Mouse (Mus musculus): ENCODE data around the gene Mrps10. TPM values are rescaled to one million over a fixed set of nuclear protein-coding genes. Genes with fewer than 3 reads are reported as not detected.

The Mrps10 gene
- polyA plus RNA-seq, 1 experiment from 2014 or later: 73.4 TPM

GRCm38 (mm10) chr17:47333409-47333808 lies 35.3 kb upstream of the Mrps10 start:
- H3K4me2 ChIP-seq (replicated peaks): no peak overlapping the region
- ATAC-seq (ENCODE audit: low FRiP score, low read depth): no peak; the same call in 1 of the 2 replicates
- H3K36me3 ChIP-seq: peaks cover 42% of the 10 kb centered on the region
- no peak overlapping the region for H3K9ac ChIP-seq (replicated peaks)
- no peak overlapping the region for H3K27ac ChIP-seq (replicated peaks)
- H3K4me3 ChIP-seq: no peak overlapping the region
- peaks cover 5% of the 10 kb centered on the region; the same call in 1 of the 2 replicates for H3K4me1 ChIP-seq
- no peaks in the 10 kb centered on the region for H3K27me3 ChIP-seq
- WGBS: 15% methylated on average over 2 of the region's 2 CpGs
- no peaks in the 10 kb centered on the region for H3K9me3 ChIP-seq

GRCm38 (mm10) chr17:47343121-47343520 lies 25.6 kb upstream of the Mrps10 start:
- no peak overlapping the region for H3K4me2 ChIP-seq (replicated peaks)
- no peak overlapping the region for H3K9ac ChIP-seq (replicated peaks)
- 80% methylated on average over 2 of the region's 2 CpGs for WGBS
- no peak for ATAC-seq (ENCODE audit: low FRiP score, low read depth)
- H3K4me3 ChIP-seq: no peak overlapping the region
- no peak overlapping the region for H3K27ac ChIP-seq (replicated peaks)
- no peaks in the 10 kb centered on the region for H3K4me1 ChIP-seq
- no peaks in the 10 kb centered on the region for H3K27me3 ChIP-seq
- H3K9me3 ChIP-seq: 0 out of 2 replicates have a peak, but pooled peaks cover 7% of the 10 kb centered on the region
- H3K36me3 ChIP-seq: peaks cover 93% of the 10 kb centered on the region

DNA sequence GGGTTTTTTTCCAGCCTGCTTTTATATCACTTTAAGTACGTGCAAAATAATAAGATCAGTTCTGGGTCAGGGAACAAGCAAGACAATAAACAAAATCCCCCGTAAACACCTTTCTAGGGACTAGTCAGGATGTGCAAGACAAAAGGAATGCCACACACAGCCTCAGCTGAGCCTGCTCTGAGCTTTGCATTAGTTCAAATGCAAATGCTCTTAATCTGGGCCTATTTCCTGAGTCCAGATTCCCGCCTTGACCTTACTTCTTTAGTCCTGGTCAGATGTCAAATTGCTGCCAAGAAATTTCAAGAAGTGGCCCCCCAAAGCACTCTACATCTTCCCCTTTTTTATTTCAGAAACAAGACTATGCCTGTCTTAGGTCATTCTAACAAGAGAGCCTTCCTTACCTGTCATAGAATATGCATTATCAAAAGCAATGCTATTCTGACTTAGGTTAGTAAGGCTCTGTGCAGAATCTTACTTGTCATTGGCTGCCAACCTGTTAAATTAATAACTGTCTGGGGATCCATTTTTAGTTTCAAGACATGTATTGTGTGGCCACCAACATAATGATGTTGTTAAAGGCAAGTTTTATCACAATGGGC lies 18.9 kb upstream of the Mrps10 start:
- Histone ChIP-seq H3K4me3 (no peak overlapping the region), H3K36me3 (peaks cover 96% of the 10 kb centered on the region), H3K27me3 (no peaks in the 10 kb centered on the region), H3K27ac (replicated peaks) (no peak overlapping the region), H3K4me2 (replicated peaks) (no peak overlapping the region), H3K9ac (replicated peaks) (no peak overlapping the region), H3K4me1 (no peaks in the 10 kb centered on the region), H3K9me3 (peaks cover 33% of the 10 kb centered on the region)
- no peak for ATAC-seq (ENCODE audit: low FRiP score, low read depth)
- WGBS: 74% methylated on average over 3 of the region's 3 CpGs

DNA sequence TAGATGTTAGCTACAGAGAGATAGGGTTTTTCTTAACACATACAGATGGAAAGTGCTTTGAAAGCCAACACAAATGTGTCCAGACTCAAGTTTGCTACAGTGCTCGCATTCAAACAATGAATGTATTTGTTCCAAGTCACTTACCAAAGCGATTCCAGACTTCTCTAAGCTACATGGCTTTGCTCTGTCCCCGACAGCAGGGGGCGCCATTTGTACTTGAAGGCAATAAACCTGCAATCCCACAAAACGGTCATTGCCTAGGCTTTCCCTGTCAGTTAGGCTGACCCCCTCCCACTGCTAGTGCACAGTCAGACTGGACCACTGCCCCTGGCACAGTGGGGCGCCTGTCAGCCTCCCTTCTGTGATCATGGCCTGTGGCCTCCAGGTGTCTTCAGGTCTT lies 8.7 kb upstream of the Mrps10 start:
- ATAC-seq (ENCODE audit: low FRiP score, low read depth): no peak
- Histone ChIP-seq H3K4me3 (no peak overlapping the region), H3K9me3 (no peaks in the 10 kb centered on the region), H3K9ac (replicated peaks) (no peak overlapping the region), H3K4me2 (replicated peaks) (no peak overlapping the region), H3K4me1 (no peaks in the 10 kb centered on the region), H3K36me3 (peaks cover 48% of the 10 kb centered on the region), H3K27ac (replicated peaks) (no peak overlapping the region), H3K27me3 (peaks cover 6% of the 10 kb centered on the region)
- WGBS: 36% methylated on average over 6 of the region's 6 CpGs

DNA sequence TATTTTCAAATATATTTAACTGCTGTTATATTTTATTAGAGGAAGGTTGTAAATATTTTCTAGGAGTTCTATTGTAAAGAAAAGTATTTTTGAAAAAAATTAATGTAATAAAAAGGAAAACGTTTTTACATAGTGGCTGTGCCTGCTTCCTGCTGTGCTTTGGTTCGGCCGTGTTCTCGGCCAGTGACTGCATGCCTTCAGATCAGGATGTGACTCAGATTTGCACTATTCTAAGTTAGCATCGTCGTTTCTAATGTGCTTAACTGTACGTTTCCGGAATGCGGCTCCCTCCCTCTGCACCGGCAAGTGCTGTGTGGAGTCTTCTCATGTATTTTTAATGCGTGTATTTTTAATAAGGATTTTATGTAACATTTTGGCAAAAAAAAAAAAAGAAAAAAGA lies 7.3 kb upstream of the Mrps10 start:
- no peak for ATAC-seq (ENCODE audit: low FRiP score, low read depth)
- Histone ChIP-seq H3K36me3 (peaks cover 36% of the 10 kb centered on the region), H3K27ac (replicated peaks) (no peak overlapping the region), H3K4me2 (replicated peaks) (no peak overlapping the region), H3K9me3 (no peaks in the 10 kb centered on the region), H3K4me1 (no peaks in the 10 kb centered on the region), H3K4me3 (no peak overlapping the region), H3K27me3 (peaks cover 18% of the 10 kb centered on the region), H3K9ac (replicated peaks) (no peak overlapping the region)
- WGBS: 85% methylated on average over 11 of the region's 11 CpGs

- under 1% methylated on average over 20 of the region's 20 CpGs for WGBS
- peaks cover 18% of the 10 kb centered on the region for H3K36me3 ChIP-seq
- H3K27ac ChIP-seq (replicated peaks): peak overlapping the region; percentile 58
- H3K4me1 ChIP-seq: peaks cover 3% of the 10 kb centered on the region
- peak; percentile 65 for ATAC-seq (ENCODE audit: low FRiP score, low read depth)
- H3K27me3 ChIP-seq: peaks cover 30% of the 10 kb centered on the region
- H3K4me3 ChIP-seq: peak overlapping the region; percentile 52
- H3K9me3 ChIP-seq: no peaks in the 10 kb centered on the region
- peak overlapping the region; percentile 74 for H3K4me2 ChIP-seq (replicated peaks)
- H3K9ac ChIP-seq (replicated peaks): peak overlapping the region; percentile 63
Measured at GRCm38 (mm10) chr17:47369087-47369443, 378 bp downstream of the Mrps10 start.

DNA sequence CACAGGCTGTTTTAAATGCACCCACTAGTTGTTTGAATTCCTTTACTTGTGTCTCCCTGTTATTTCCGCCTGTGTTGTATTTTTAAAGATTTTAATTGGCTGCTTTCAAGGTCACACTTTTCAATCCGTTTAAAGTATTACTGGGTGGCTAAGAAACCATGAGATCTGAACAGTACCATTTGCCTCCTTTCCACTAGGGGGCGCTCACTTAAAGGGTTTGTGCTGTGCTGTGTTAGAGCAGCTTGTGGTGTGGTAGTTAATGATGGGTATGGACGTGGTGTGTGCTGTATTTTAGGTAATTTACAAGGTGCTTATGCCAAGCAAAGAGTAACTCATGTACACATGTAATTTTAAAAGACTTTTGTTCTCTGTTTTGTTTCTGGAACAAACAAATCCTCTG lies 2.8 kb downstream of the Mrps10 start:
- peaks cover 10% of the 10 kb centered on the region for H3K27me3 ChIP-seq
- H3K27ac ChIP-seq (replicated peaks): no peak overlapping the region
- no peak overlapping the region for H3K4me3 ChIP-seq
- peaks cover 40% of the 10 kb centered on the region for H3K36me3 ChIP-seq
- no peaks in the 10 kb centered on the region for H3K9me3 ChIP-seq
- ATAC-seq (ENCODE audit: low FRiP score, low read depth): peak; percentile 25; the same call in 1 of the 2 replicates
- no peak overlapping the region for H3K9ac ChIP-seq (replicated peaks)
- no peak overlapping the region for H3K4me2 ChIP-seq (replicated peaks)
- H3K4me1 ChIP-seq: peaks cover 3% of the 10 kb centered on the region
- 8% methylated on average over 4 of the region's 4 CpGs for WGBS

GRCm38 (mm10) chr17:47373991-47374390 lies 5.3 kb downstream of the Mrps10 start:
- Histone ChIP-seq H3K9me3 (no peaks in the 10 kb centered on the region), H3K4me1 (peaks cover 3% of the 10 kb centered on the region), H3K9ac (replicated peaks) (no peak overlapping the region), H3K27me3 (no peaks in the 10 kb centered on the region), H3K36me3 (peaks cover 64% of the 10 kb centered on the region), H3K27ac (replicated peaks) (no peak overlapping the region), H3K4me2 (replicated peaks) (no peak overlapping the region), H3K4me3 (no peak overlapping the region)
- ATAC-seq (ENCODE audit: low FRiP score, low read depth): no peak
- WGBS: 85% methylated on average over 6 of the region's 6 CpGs

- Histone ChIP-seq H3K27me3 (no peaks in the 10 kb centered on the region), H3K4me3 (no peak overlapping the region), H3K27ac (replicated peaks) (no peak overlapping the region), H3K4me1 (peaks cover 3% of the 10 kb centered on the region; the same call in 1 of the 2 replicates), H3K36me3 (peaks cover 87% of the 10 kb centered on the region), H3K4me2 (replicated peaks) (no peak overlapping the region), H3K9me3 (no peaks in the 10 kb centered on the region), H3K9ac (replicated peaks) (no peak overlapping the region)
- 93% methylated on average over 6 of the region's 6 CpGs for WGBS
- no peak for ATAC-seq (ENCODE audit: low FRiP score, low read depth)
Measured at GRCm38 (mm10) chr17:47376779-47377280, 8.1 kb downstream of the Mrps10 start.

- Histone ChIP-seq H3K4me3 (no peak overlapping the region), H3K9ac (replicated peaks) (no peak overlapping the region), H3K27ac (replicated peaks) (no peak overlapping the region), H3K9me3 (no peaks in the 10 kb centered on the region), H3K36me3 (peaks cover 79% of the 10 kb centered on the region), H3K27me3 (no peaks in the 10 kb centered on the region), H3K4me2 (replicated peaks) (no peak overlapping the region), H3K4me1 (peaks cover 3% of the 10 kb centered on the region; the same call in 1 of the 2 replicates)
- 80% methylated on average over 15 of the region's 15 CpGs for WGBS
- no peak for ATAC-seq (ENCODE audit: low FRiP score, low read depth)
Measured at GRCm38 (mm10) chr17:47378133-47378532, 9.4 kb downstream of the Mrps10 start.

DNA sequence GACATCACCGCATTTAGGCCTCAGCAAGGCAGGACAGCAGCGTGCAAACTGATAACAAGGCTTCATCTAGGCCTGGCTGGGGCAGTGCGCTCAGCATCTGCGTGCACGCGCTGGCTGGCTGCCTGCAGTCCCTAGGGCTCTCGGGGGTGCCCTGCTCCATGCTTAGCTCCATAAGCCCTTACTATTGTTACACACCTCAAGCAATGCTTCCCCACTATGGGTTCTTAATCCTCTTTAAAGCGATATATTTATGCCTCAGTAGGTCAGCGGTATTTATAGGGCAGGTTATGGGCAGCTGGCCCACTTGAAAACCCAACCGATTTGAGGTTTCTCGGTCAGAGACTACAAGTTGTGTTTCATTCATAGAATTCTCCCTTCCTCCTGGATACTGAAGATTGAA lies 13.2 kb downstream of the Mrps10 start:
- Histone ChIP-seq H3K9ac (replicated peaks) (no peak overlapping the region), H3K4me1 (peaks cover 3% of the 10 kb centered on the region; the same call in 1 of the 2 replicates), H3K9me3 (no peaks in the 10 kb centered on the region), H3K27ac (replicated peaks) (no peak overlapping the region), H3K4me2 (replicated peaks) (no peak overlapping the region), H3K36me3 (peaks cover 43% of the 10 kb centered on the region), H3K4me3 (no peak overlapping the region), H3K27me3 (peaks cover 3% of the 10 kb centered on the region; the same call in 1 of the 2 replicates)
- 52% methylated on average over 11 of the region's 11 CpGs for WGBS
- no peak for ATAC-seq (ENCODE audit: low FRiP score, low read depth)

- Histone ChIP-seq H3K27me3 (peaks cover 3% of the 10 kb centered on the region; the same call in 1 of the 2 replicates), H3K36me3 (peaks cover 30% of the 10 kb centered on the region), H3K9ac (replicated peaks) (no peak overlapping the region), H3K9me3 (no peaks in the 10 kb centered on the region), H3K4me3 (no peak overlapping the region), H3K27ac (replicated peaks) (no peak overlapping the region), H3K4me1 (peaks cover 3% of the 10 kb centered on the region; the same call in 1 of the 2 replicates), H3K4me2 (replicated peaks) (no peak overlapping the region)
- 88% methylated on average over 4 of the region's 4 CpGs for WGBS
- ATAC-seq (ENCODE audit: low FRiP score, low read depth): no peak
Measured at GRCm38 (mm10) chr17:47383266-47383665, 14.6 kb downstream of the Mrps10 start.

Measured in midbrain, embryonic 12.5 days (tissue).